Mouse (Mus musculus) mesoderm, embryonic 11.5 days (tissue): Measurements from ENCODE around the gene Irak3.

Source experiments
- DNase-seq: peaks from one replicate; pipeline ENCODE4 v3.0.0-alpha.2; 2012; ENCODE audit warnings: low read depth, low spot score

Irak3 gene

DNA sequence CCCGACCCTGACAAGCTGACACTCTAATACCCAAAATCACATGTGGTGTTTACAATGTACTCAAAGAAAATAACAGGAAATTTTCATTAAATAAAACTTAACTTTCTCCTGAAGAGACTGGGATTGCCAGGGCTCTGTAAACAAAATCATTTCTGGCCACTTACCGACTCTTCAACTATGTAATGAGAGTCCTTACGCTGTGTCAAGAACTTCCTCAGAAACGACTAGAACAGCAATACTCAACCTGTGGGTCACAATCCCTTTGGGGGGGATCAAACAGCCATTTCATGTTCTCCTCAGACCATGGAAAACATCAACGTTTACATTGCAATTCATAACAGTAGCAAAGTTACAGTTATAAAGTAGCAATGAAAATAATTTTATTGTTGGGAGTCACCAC, 104.4 kb downstream of the Irak3 start:
- DNase-seq: no peak

GRCm38 (mm10) chr10:120095716-120096115, 106.2 kb downstream of the Irak3 start:
- DNase-seq: no peak

- DNase-seq: no peak
Measured at GRCm38 (mm10) chr10:120095136-120095535, 106.8 kb downstream of the Irak3 start.

DNA sequence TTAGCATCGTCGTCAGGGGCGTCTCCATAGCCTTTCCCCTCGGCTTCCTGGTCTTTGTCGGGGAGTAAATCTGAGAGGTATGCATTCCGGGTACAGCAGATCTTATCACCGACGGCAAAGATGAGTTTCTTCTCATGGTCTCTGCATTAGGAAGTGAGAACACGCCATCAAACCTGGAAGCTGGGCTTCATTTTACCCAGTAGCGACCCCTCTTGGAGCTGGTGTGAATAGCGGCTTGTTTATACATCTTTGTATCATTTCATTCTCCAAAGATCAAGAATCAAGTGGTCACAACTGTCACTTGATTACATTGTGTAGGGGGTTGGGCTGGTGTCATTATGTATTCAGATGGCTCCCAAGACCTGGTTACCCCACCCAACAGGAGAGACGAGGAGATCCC, 109.4 kb downstream of the Irak3 start:
- no peak for DNase-seq
